30 mouse cellular contexts compared by ENCODE assay signal in genomic region chr9:58560211-58560610, GRCm38 (mm10). TPM values are rescaled to one million over a fixed set of nuclear protein-coding genes. Genes with fewer than 3 reads are reported as not detected.
DNase-seq lines count a peak whose midpoint lies in the region; ATAC-seq and TF ChIP-seq lines count a peak whose summit lies in the region.
"Had no signal": no experiment of that assay in that cellular context is flagged by ENCODE, and none has a peak within 500 bp of the region (broad histone marks: within the 10 kb centered on the region; RNA-seq: fewer than 3 reads in every experiment).

No protein-coding gene starts in this region.

- H3K27me3 ChIP-seq in heart, embryonic 10.5 days (ENCODE audit: insufficient read depth, poor library complexity, severe bottlenecking): no peaks in the 10 kb centered on the region
- H3K27me3 ChIP-seq in MEL (ENCODE audit: control insufficient read depth in 1 of 2, insufficient read depth in 2 of 2, low read length in 2 of 2): peaks cover 4 to 11% of the 10 kb centered on the region in 2 experiments
- H3K27me3 ChIP-seq in thymus, adult 2 months (ENCODE audit: control insufficient read depth, insufficient read depth, low read length): peaks cover 3% of the 10 kb centered on the region
- H3K27me3 ChIP-seq: limb, embryonic 15.5 days; neural tube, embryonic 12.5 days had no signal

- TF ChIP-seq POLR2A in MEL (IDR thresholded peaks at IDR 0.05; ENCODE audit: control insufficient read depth in 1 of 2, insufficient read depth in 1 of 2, low read depth in 1 of 2, low read length in 2 of 2, poor library complexity in 1 of 2): no peak
- TF ChIP-seq POLR2A in thymus, adult 2 months (IDR thresholded peaks at IDR 0.05; ENCODE audit: control insufficient read depth, extremely low read depth, insufficient read depth, low read length, poor library complexity): no peak

- WGBS in heart, embryonic 10.5 days: 62% methylated on average over 3 of the region's 3 CpGs
- WGBS in thymus, adult 2 months: 23% methylated on average over 3 of the region's 3 CpGs

- H3K27ac ChIP-seq in heart, embryonic 10.5 days: no peak overlapping the region
- H3K27ac ChIP-seq in MEL (ENCODE audit: control insufficient read depth, low read depth, low read length): no peak overlapping the region
- H3K27ac ChIP-seq in brown adipose tissue, adult 24 weeks (replicated peaks; ENCODE audit: low read depth, low read length): 0 out of 2 replicates have a peak overlapping the region, but pooled peaks have one; percentile 31
- no peak overlapping the region for H3K27ac ChIP-seq in thymus, adult 2 months (ENCODE audit: control insufficient read depth, insufficient read depth, low read length)
- H3K27ac ChIP-seq: hindbrain, embryonic 14.5 days; limb, embryonic 10.5 days; limb, embryonic 15.5 days; liver, embryonic 14.5 days; neural tube, embryonic 12.5 days; stomach, postnatal 0 days had no signal

- ATAC-seq in megakaryocyte, adult 5-6 weeks (ENCODE audit: poor library complexity, severe bottlenecking): peak; percentile 72
- ATAC-seq: CD4-positive, CD25-positive, alpha-beta regulatory T cell, adult 4 months; forebrain, embryonic 16.5 days; midbrain, embryonic 16.5 days had no signal

- TF ChIP-seq RAD21 in MEL (IDR thresholded peaks at IDR 0.05; ENCODE audit: low read depth, low read length): no peak

- H3K79me2 ChIP-seq in MEL (ENCODE audit: control insufficient read depth, insufficient read depth, low read length, poor library complexity): no peaks in the 10 kb centered on the region

- no peak for TF ChIP-seq CTCF in MEL (IDR thresholded peaks at IDR 0.05 in 2 of 3, conservative IDR thresholded peaks at IDR 0.05 in 1 of 3; ENCODE audit: control insufficient read depth in 1 of 3, insufficient read depth in 1 of 3, low read depth in 2 of 3, low read length in 3 of 3, poor library complexity in 1 of 3, severe bottlenecking in 1 of 3)
- no peak for TF ChIP-seq CTCF in thymus, adult 2 months (IDR thresholded peaks at IDR 0.05; ENCODE audit: borderline replicate concordance, control insufficient read depth, extremely low read depth, insufficient read depth, low read length, poor library complexity)

- H3K9ac ChIP-seq in MEL (ENCODE audit: control insufficient read depth, low read depth, low read length, poor library complexity, severe bottlenecking): no peak overlapping the region
- H3K9ac ChIP-seq: hindbrain, embryonic 14.5 days; limb, embryonic 15.5 days; liver, embryonic 14.5 days; neural tube, embryonic 12.5 days had no signal

- no peaks in the 10 kb centered on the region for H3K9me3 ChIP-seq in heart, embryonic 10.5 days
- no peaks in the 10 kb centered on the region for H3K9me3 ChIP-seq in MEL (replicated peaks; ENCODE audit: insufficient read depth, low read length)
- H3K9me3 ChIP-seq: limb, embryonic 10.5 days; limb, embryonic 15.5 days; neural tube, embryonic 12.5 days had no signal

- no peaks in the 10 kb centered on the region for H3K36me3 ChIP-seq in heart, embryonic 10.5 days
- peaks cover 0 to 21% of the 10 kb centered on the region in 2 experiments; a peak in 2 of 4 replicates for H3K36me3 ChIP-seq in MEL (ENCODE audit: control insufficient read depth in 1 of 2, insufficient read depth in 2 of 2, low read length in 2 of 2)
- no peaks in the 10 kb centered on the region for H3K36me3 ChIP-seq in thymus, adult 2 months (ENCODE audit: control insufficient read depth, insufficient read depth, low read length)
- H3K36me3 ChIP-seq: limb, embryonic 10.5 days; limb, embryonic 15.5 days; neural tube, embryonic 12.5 days had no signal

- no peak for TF ChIP-seq EP300 in MEL (IDR thresholded peaks at IDR 0.05; ENCODE audit: low read depth in 1 of 2, low read length in 2 of 2)

- DNase-seq in heart, adult 8-10 months (ENCODE audit: low spot score): peak; percentile 54
- DNase-seq in heart, embryonic 10.5 days (ENCODE audit: low spot score): no peak
- DNase-seq in MEL (ENCODE audit: low read depth, low spot score): peak; percentile 41
- no peak for DNase-seq in right cerebral cortex, adult 18-20 months
- no peak for DNase-seq in thymus, adult 2 months
- DNase-seq: adrenal gland, postnatal 36 days; cerebellum, adult 8-10 months; cerebellum, postnatal 25 days; gastrocnemius, postnatal 10 days; heart, postnatal 4 days; kidney, adult 18-20 months; kidney, postnatal 4 days; layer of hippocampus, postnatal 36 days; lung, adult 2 months; lung, postnatal 4 days; right cerebral cortex, postnatal 4 days; thymus, adult 18-20 months; thymus, postnatal 36 days had no signal

- H3K4me3 ChIP-seq in heart, embryonic 10.5 days: no peak overlapping the region
- H3K4me3 ChIP-seq in MEL (ENCODE audit: control insufficient read depth in 1 of 2, insufficient read depth in 1 of 2, low read depth in 2 of 2, low read length in 2 of 2): no peak overlapping the region
- no peak overlapping the region for H3K4me3 ChIP-seq in brown adipose tissue, adult 24 weeks (ENCODE audit: insufficient read depth, low read depth, low read length)
- no peak overlapping the region for H3K4me3 ChIP-seq in thymus, adult 2 months (ENCODE audit: control insufficient read depth, insufficient read depth, low read length)
- H3K4me3 ChIP-seq: limb, embryonic 10.5 days; limb, embryonic 15.5 days; myocyte; neural tube, embryonic 12.5 days had no signal

- H3K4me1 ChIP-seq in heart, embryonic 10.5 days: peaks cover 13% of the 10 kb centered on the region; the same call in 1 of the 2 replicates
- H3K4me1 ChIP-seq in MEL (ENCODE audit: control insufficient read depth in 1 of 2, insufficient read depth in 2 of 2, low read length in 2 of 2): peaks cover 11 to 26% of the 10 kb centered on the region in 2 experiments
- H3K4me1 ChIP-seq in brown adipose tissue, adult 24 weeks (ENCODE audit: control insufficient read depth, insufficient read depth, insufficient read length, low read length): peaks cover 7% of the 10 kb centered on the region
- peaks cover under 1% of the 10 kb centered on the region; the same call in 1 of the 2 replicates for H3K4me1 ChIP-seq in thymus, adult 2 months (replicated peaks; ENCODE audit: control insufficient read depth, insufficient read depth, low read length)

TF ChIP-seq in MEL, 35 proteins besides CTCF, POLR2A, EP300 and RAD21:
- TF ChIP-seq NRF1 (IDR thresholded peaks at IDR 0.05; ENCODE audit: insufficient read depth, low read depth, low read length, poor library complexity, severe bottlenecking) (no peak), ZMIZ1 (IDR thresholded peaks at IDR 0.05; ENCODE audit: low read depth, low read length) (no peak), MYC (IDR thresholded peaks at IDR 0.05; ENCODE audit: low read depth, low read length) (no peak), SIN3A (IDR thresholded peaks at IDR 0.05; ENCODE audit: low read length) (no peak), ETS1 (IDR thresholded peaks at IDR 0.05; ENCODE audit: low read depth, low read length) (no peak), USF2 (IDR thresholded peaks at IDR 0.05; ENCODE audit: borderline replicate concordance in 1 of 2, insufficient read depth in 1 of 2, low read depth in 1 of 2, low read length in 2 of 2) (no peak), MEF2A (IDR thresholded peaks at IDR 0.05; ENCODE audit: extremely low read depth, insufficient replicate concordance, low read depth, low read length, poor library complexity, severe bottlenecking) (no peak), MYB (IDR thresholded peaks at IDR 0.05; ENCODE audit: low read depth, low read length) (no peak), JUND (IDR thresholded peaks at IDR 0.05; ENCODE audit: low read depth, low read length) (no peak), POLR2AphosphoS5 (IDR thresholded peaks at IDR 0.05; ENCODE audit: borderline replicate concordance, low read depth, low read length) (no peak), KAT2A (conservative IDR thresholded peaks at IDR 0.05; ENCODE audit: low read depth, low read length) (no peak), MAX (IDR thresholded peaks at IDR 0.05; ENCODE audit: low read length) (no peak), TBP (IDR thresholded peaks at IDR 0.05; ENCODE audit: low read depth, low read length) (no peak), USF1 (IDR thresholded peaks at IDR 0.05; ENCODE audit: low read depth, low read length) (no peak), CHD2 (IDR thresholded peaks at IDR 0.05; ENCODE audit: low read length) (no peak)

RNA-seq across cellular contexts. Expression of gene Cd276, which starts 5.0 kb away (rescaled TPM):
- 10 to 100 TPM in 1 of 4 experiments, 1 to 10 TPM in 3; 7.0 to 11.4 (median 8.2) TPM for total RNA-seq in heart, adult 8-10 months (2022)
- polyA plus RNA-seq in heart, embryonic 10.5 days (2016; fragmentation: Nextera tagmentation; extraction: Ambion mirVana): 33.1 and 38.8 TPM in 2 replicates
- 0.10 and 0.12 TPM in 2 replicates for total RNA-seq in MEL (2012; rRNA removed)
- polyA plus RNA-seq in MEL (2012; ENCODE audit: insufficient read depth in 1 of 2, insufficient read length in 2 of 2, low read depth in 1 of 2, low replicate concordance in 2 of 2, missing spikeins in 1 of 2): 1 to 10 TPM in 1 of 2 experiments, not detected in 1; 3.6 TPM
- 0.29 TPM in 1 of 2 replicates, not detected in the other for polyA plus RNA-seq in brown adipose tissue, adult 24 weeks (2012; ENCODE audit: insufficient read depth, insufficient read length, missing spikeins)
- 0.11 and 0.40 TPM in 2 replicates for total RNA-seq in megakaryocyte, adult 5-6 weeks (2015)
- 0.12 and 0.40 TPM in 2 replicates for total RNA-seq in megakaryocyte, adult 5-6 weeks (2017)
- 2.3 and 2.5 TPM in 2 replicates for polyA plus RNA-seq in thymus, adult 2 months (2012; rRNA removed)
- polyA plus RNA-seq: CD4-positive, CD25-positive, alpha-beta regulatory T cell, adult 4 months had no signal

RNA-seq across cellular contexts. Expression of gene Nptn, which starts 21.8 kb away (rescaled TPM):
- 100 to 1,000 TPM; 124 to 138 (median 128) TPM for total RNA-seq in heart, adult 8-10 months (2022)
- 88.3 and 103 TPM in 2 replicates for polyA plus RNA-seq in heart, embryonic 10.5 days (2016; fragmentation: Nextera tagmentation; extraction: Ambion mirVana)
- 69.1 and 71.4 TPM in 2 replicates for total RNA-seq in MEL (2012; rRNA removed)
- polyA plus RNA-seq in MEL (2012; ENCODE audit: insufficient read depth in 1 of 2, insufficient read length in 2 of 2, low read depth in 1 of 2, low replicate concordance in 2 of 2, missing spikeins in 1 of 2): 100 to 1,000 TPM in 1 of 2 experiments, not detected in 1; 199 TPM
- polyA plus RNA-seq in brown adipose tissue, adult 24 weeks (2012; ENCODE audit: insufficient read depth, insufficient read length, missing spikeins): 124 and 127 TPM in 2 replicates
- 493 and 520 TPM in 2 replicates for total RNA-seq in megakaryocyte, adult 5-6 weeks (2015)
- 221 and 239 TPM in 2 replicates for total RNA-seq in megakaryocyte, adult 5-6 weeks (2017)
- 282 and 309 TPM in 2 replicates for polyA plus RNA-seq in thymus, adult 2 months (2012; rRNA removed)

Comparison
In these comparisons a context has a peak if more than half of its experiments do, and no peak if none do; other contexts are left out.
1. DNase-seq: peak in heart, adult 8-10 months (single experiment) and MEL (single experiment); none in heart, embryonic 10.5 days (single experiment), right cerebral cortex, adult 18-20 months (single experiment) and thymus, adult 2 months (single experiment).